Mouse (Mus musculus): ENCODE measurements around the gene Sufu. TPM values are rescaled to one million over a fixed set of nuclear protein-coding genes. Genes with fewer than 3 reads are reported as not detected.

Gene Sufu
- polyA plus RNA-seq, 1 experiment from 2014 or later = 21.8 TPM

DNA sequence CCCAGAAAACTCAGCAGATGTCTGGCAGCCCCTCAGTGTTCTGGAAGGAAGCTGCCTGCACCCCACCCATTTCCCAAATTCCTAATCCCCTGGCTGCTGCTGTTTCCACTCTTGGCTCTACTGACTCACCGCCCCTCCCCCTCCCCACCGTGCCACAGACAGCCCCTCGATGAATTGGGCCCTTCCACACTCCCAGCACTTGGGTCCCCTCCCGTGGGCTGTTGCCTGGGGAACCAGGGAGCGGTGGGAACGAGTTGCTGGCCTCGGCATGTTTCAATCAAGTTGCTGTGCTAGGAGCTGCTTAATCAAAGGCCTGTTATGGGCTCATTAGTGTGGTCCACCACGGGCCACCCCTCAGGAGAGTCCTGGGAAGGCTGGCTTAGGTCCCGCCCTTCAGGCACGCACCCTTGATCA is 80.7 kb downstream of the Sufu start:
- Histone ChIP-seq H3K4me3 (ENCODE audit: low read depth, low read length) (no peak overlapping the region), H3K4me2 (ENCODE audit: low read length) (no peak overlapping the region), H3K9ac (ENCODE audit: low read length) (no peak overlapping the region), H3K36me3 (ENCODE audit: control insufficient read depth, insufficient read depth, low read length) (peaks cover 38% of the 10 kb centered on the region), H3K9me3 (replicated peaks; ENCODE audit: control insufficient read depth, low read length) (no peaks in the 10 kb centered on the region), H3K27ac (ENCODE audit: low read depth, low read length) (no peak overlapping the region), H3K4me1 (ENCODE audit: control insufficient read depth, insufficient read depth, low read length) (no peaks in the 10 kb centered on the region), H3K27me3 (replicated peaks; ENCODE audit: control insufficient read depth, insufficient read depth, low read length) (no peaks in the 10 kb centered on the region)
- DNase-seq (ENCODE audit: low spot score) (no peak), ATAC-seq (no peak)
- WGBS = 20% methylated on average over 10 of the region's 10 CpGs

DNA sequence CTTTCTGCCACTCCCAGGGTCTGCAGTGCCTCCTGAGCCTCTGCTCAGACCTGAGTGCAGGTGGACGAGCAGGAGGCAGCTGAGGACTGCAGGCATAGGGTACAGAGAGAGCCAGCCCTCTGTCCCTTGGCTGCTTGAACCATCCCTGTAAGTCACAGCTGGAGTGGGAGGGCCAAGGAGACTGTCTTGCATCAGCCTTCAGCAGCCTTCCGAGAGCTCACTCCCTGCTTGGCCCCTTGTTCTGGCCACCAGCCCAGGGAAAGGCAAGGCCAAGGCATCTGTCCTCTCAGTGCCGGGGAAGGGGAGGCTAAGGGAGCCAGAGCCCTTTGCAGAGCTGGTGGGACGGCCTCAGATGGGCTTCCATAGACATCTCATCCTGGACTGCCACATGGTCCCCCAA is 81.5 kb downstream of the Sufu start:
- 0 out of 2 replicates have a peak, but pooled peaks cover 2% of the 10 kb centered on the region for H3K4me1 ChIP-seq (ENCODE audit: control insufficient read depth, insufficient read depth, low read length)
- no peak overlapping the region for H3K27ac ChIP-seq (ENCODE audit: low read depth, low read length)
- H3K27me3 ChIP-seq (replicated peaks; ENCODE audit: control insufficient read depth, insufficient read depth, low read length) = no peaks in the 10 kb centered on the region
- ATAC-seq (no peak), DNase-seq (ENCODE audit: low spot score) (no peak)
- WGBS = 76% methylated on average over 4 of the region's 4 CpGs
- no peak overlapping the region for H3K4me2 ChIP-seq (ENCODE audit: low read length)
- H3K9ac ChIP-seq (ENCODE audit: low read length) = no peak overlapping the region
- peaks cover 38% of the 10 kb centered on the region for H3K36me3 ChIP-seq (ENCODE audit: control insufficient read depth, insufficient read depth, low read length)
- H3K9me3 ChIP-seq (replicated peaks; ENCODE audit: control insufficient read depth, low read length) = no peaks in the 10 kb centered on the region
- H3K4me3 ChIP-seq (ENCODE audit: low read depth, low read length) = no peak overlapping the region

DNA sequence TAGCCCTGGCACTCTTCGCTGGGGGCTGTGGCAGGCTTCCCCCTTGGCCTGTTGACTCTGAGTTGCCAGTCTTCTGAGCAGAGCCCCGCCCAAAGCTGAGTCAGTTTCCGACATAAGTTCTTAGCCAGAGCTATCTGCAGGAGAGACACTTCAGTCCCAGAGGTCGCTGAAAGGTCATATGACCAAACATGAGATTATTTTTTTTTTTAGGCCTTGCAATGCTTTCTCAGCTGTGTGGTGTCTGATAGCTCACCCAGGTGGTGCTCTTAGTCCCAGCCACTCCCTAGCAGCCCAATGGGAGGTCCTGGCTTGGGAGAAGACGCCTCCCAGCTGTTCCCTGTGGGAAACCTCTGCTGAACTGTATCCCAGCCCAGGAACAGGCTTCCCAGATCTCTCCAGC is 82.1 kb downstream of the Sufu start:
- 0 out of 2 replicates have a peak, but pooled peaks cover 2% of the 10 kb centered on the region for H3K4me1 ChIP-seq (ENCODE audit: control insufficient read depth, insufficient read depth, low read length)
- ATAC-seq = no peak
- H3K9me3 ChIP-seq (replicated peaks; ENCODE audit: control insufficient read depth, low read length) = no peaks in the 10 kb centered on the region
- peaks cover 34% of the 10 kb centered on the region for H3K36me3 ChIP-seq (ENCODE audit: control insufficient read depth, insufficient read depth, low read length)
- H3K4me3 ChIP-seq (ENCODE audit: low read depth, low read length) = no peak overlapping the region
- DNase-seq (ENCODE audit: low spot score) = no peak
- no peak overlapping the region for H3K4me2 ChIP-seq (ENCODE audit: low read length)
- WGBS = 80% methylated on average over 5 of the region's 5 CpGs
- no peaks in the 10 kb centered on the region for H3K27me3 ChIP-seq (replicated peaks; ENCODE audit: control insufficient read depth, insufficient read depth, low read length)
- no peak overlapping the region for H3K9ac ChIP-seq (ENCODE audit: low read length)
- no peak overlapping the region for H3K27ac ChIP-seq (ENCODE audit: low read depth, low read length)

- no peak for ATAC-seq
- peaks cover 28% of the 10 kb centered on the region for H3K36me3 ChIP-seq (ENCODE audit: control insufficient read depth, insufficient read depth, low read length)
- 82% methylated on average over 21 of the region's 21 CpGs for WGBS
- H3K4me1 ChIP-seq (ENCODE audit: control insufficient read depth, insufficient read depth, low read length) = 0 out of 2 replicates have a peak, but pooled peaks cover 2% of the 10 kb centered on the region
- no peak for DNase-seq (ENCODE audit: low spot score)
- H3K4me2 ChIP-seq (ENCODE audit: low read length) = no peak overlapping the region
- no peak overlapping the region for H3K9ac ChIP-seq (ENCODE audit: low read length)
- no peak overlapping the region for H3K4me3 ChIP-seq (ENCODE audit: low read depth, low read length)
- no peaks in the 10 kb centered on the region for H3K27me3 ChIP-seq (replicated peaks; ENCODE audit: control insufficient read depth, insufficient read depth, low read length)
- H3K9me3 ChIP-seq (replicated peaks; ENCODE audit: control insufficient read depth, low read length) = no peaks in the 10 kb centered on the region
- H3K27ac ChIP-seq (ENCODE audit: low read depth, low read length) = no peak overlapping the region
Observed at GRCm38 (mm10) chr19:46479306-46480075, 82.8 kb downstream of the Sufu start.

GRCm38 (mm10) chr19:46480624-46481345 is 84.1 kb downstream of the Sufu start:
- Histone ChIP-seq H3K9me3 (replicated peaks; ENCODE audit: control insufficient read depth, low read length) (no peaks in the 10 kb centered on the region), H3K27me3 (replicated peaks; ENCODE audit: control insufficient read depth, insufficient read depth, low read length) (no peaks in the 10 kb centered on the region), H3K4me2 (ENCODE audit: low read length) (no peak overlapping the region), H3K4me1 (ENCODE audit: control insufficient read depth, insufficient read depth, low read length) (0 out of 2 replicates have a peak, but pooled peaks cover 2% of the 10 kb centered on the region), H3K9ac (ENCODE audit: low read length) (no peak overlapping the region), H3K4me3 (ENCODE audit: low read depth, low read length) (no peak overlapping the region), H3K36me3 (ENCODE audit: control insufficient read depth, insufficient read depth, low read length) (peaks cover 34% of the 10 kb centered on the region), H3K27ac (ENCODE audit: low read depth, low read length) (no peak overlapping the region)
- no peak for ATAC-seq
- no peak for DNase-seq (ENCODE audit: low spot score)
- WGBS = 81% methylated on average over 10 of the region's 10 CpGs

GRCm38 (mm10) chr19:46481352-46481751 is 84.7 kb downstream of the Sufu start:
- 0 out of 2 replicates have a peak, but pooled peaks cover 2% of the 10 kb centered on the region for H3K4me1 ChIP-seq (ENCODE audit: control insufficient read depth, insufficient read depth, low read length)
- H3K36me3 ChIP-seq (ENCODE audit: control insufficient read depth, insufficient read depth, low read length) = peaks cover 39% of the 10 kb centered on the region
- H3K4me2 ChIP-seq (ENCODE audit: low read length) = no peak overlapping the region

GRCm38 (mm10) chr19:46481756-46482155 is 85.1 kb downstream of the Sufu start:
- 9% methylated on average over 4 of the region's 4 CpGs for WGBS
- Histone ChIP-seq H3K4me1 (ENCODE audit: control insufficient read depth, insufficient read depth, low read length) (0 out of 2 replicates have a peak, but pooled peaks cover 2% of the 10 kb centered on the region), H3K9me3 (replicated peaks; ENCODE audit: control insufficient read depth, low read length) (no peaks in the 10 kb centered on the region), H3K9ac (ENCODE audit: low read length) (no peak overlapping the region), H3K4me2 (ENCODE audit: low read length) (no peak overlapping the region), H3K27ac (ENCODE audit: low read depth, low read length) (no peak overlapping the region), H3K27me3 (replicated peaks; ENCODE audit: control insufficient read depth, insufficient read depth, low read length) (no peaks in the 10 kb centered on the region), H3K4me3 (ENCODE audit: low read depth, low read length) (no peak overlapping the region), H3K36me3 (ENCODE audit: control insufficient read depth, insufficient read depth, low read length) (peaks cover 43% of the 10 kb centered on the region)
- ATAC-seq = no peak
- DNase-seq (ENCODE audit: low spot score) = no peak

More at GRCm38 (mm10) chr19:46481352-46481751, 84.7 kb downstream of the Sufu start:
- Histone ChIP-seq H3K27me3 (replicated peaks; ENCODE audit: control insufficient read depth, insufficient read depth, low read length) (no peaks in the 10 kb centered on the region), H3K9me3 (replicated peaks; ENCODE audit: control insufficient read depth, low read length) (no peaks in the 10 kb centered on the region), H3K4me3 (ENCODE audit: low read depth, low read length) (no peak overlapping the region), H3K27ac (ENCODE audit: low read depth, low read length) (no peak overlapping the region), H3K9ac (ENCODE audit: low read length) (no peak overlapping the region)
- ATAC-seq = no peak
- DNase-seq (ENCODE audit: low spot score) = no peak
- WGBS = 7% methylated on average over 3 of the region's 3 CpGs

GRCm38 (mm10) chr19:46482896-46483516 is 86.3 kb downstream of the Sufu start:
- 33% methylated on average over 17 of the region's 17 CpGs for WGBS
- ATAC-seq = no peak
- 0 out of 2 replicates have a peak, but pooled peaks cover 2% of the 10 kb centered on the region for H3K4me1 ChIP-seq (ENCODE audit: control insufficient read depth, insufficient read depth, low read length)
- H3K4me3 ChIP-seq (ENCODE audit: low read depth, low read length) = no peak overlapping the region
- no peaks in the 10 kb centered on the region for H3K9me3 ChIP-seq (replicated peaks; ENCODE audit: control insufficient read depth, low read length)
- H3K9ac ChIP-seq (ENCODE audit: low read length) = peak overlapping the region; percentile 5; the same call in 1 of the 2 replicates
- no peak for DNase-seq (ENCODE audit: low spot score)
- H3K36me3 ChIP-seq (ENCODE audit: control insufficient read depth, insufficient read depth, low read length) = peaks cover 38% of the 10 kb centered on the region
- no peaks in the 10 kb centered on the region for H3K27me3 ChIP-seq (replicated peaks; ENCODE audit: control insufficient read depth, insufficient read depth, low read length)
- H3K27ac ChIP-seq (ENCODE audit: low read depth, low read length) = no peak overlapping the region
- no peak overlapping the region for H3K4me2 ChIP-seq (ENCODE audit: low read length)

Data from forebrain, embryonic 14.5 days (tissue).